Mouse (Mus musculus): ENCODE results near the gene Ccdc162. TPM values are rescaled to one million over a fixed set of nuclear protein-coding genes. Genes with fewer than 3 reads are reported as not detected.

Gene Ccdc162
- polyA plus RNA-seq, 1 experiment from 2014 or later, result 0.42 TPM

- Histone ChIP-seq H3K9me3 (no peaks in the 10 kb centered on the region), H3K4me1 (peaks cover 21% of the 10 kb centered on the region), H3K4me3 (no peak overlapping the region), H3K36me3 (replicated peaks) (no peaks in the 10 kb centered on the region), H3K27me3 (replicated peaks; ENCODE audit: low read depth, poor library complexity, severe bottlenecking) (no peaks in the 10 kb centered on the region), H3K27ac (replicated peaks) (no peak overlapping the region)
- WGBS, result 84% methylated on average over 18 of the region's 18 CpGs
- no peak for DNase-seq (ENCODE audit: low spot score)
Observed at GRCm38 (mm10) chr10:41586947-41587852, 129.2 kb downstream of the Ccdc162 start.

- DNase-seq (ENCODE audit: low spot score), result peak; percentile 21
- Histone ChIP-seq H3K27ac (replicated peaks) (peak overlapping the region; percentile 83), H3K9me3 (no peaks in the 10 kb centered on the region), H3K36me3 (replicated peaks) (no peaks in the 10 kb centered on the region), H3K27me3 (replicated peaks; ENCODE audit: low read depth, poor library complexity, severe bottlenecking) (no peaks in the 10 kb centered on the region), H3K4me1 (peaks cover 21% of the 10 kb centered on the region), H3K4me3 (no peak overlapping the region)
- WGBS, result 51% methylated on average over 6 of the region's 6 CpGs
Observed at GRCm38 (mm10) chr10:41583383-41583782, 133.1 kb downstream of the Ccdc162 start.

- under 1% methylated on average over 5 of the region's 5 CpGs for WGBS
- peak; percentile 61 for DNase-seq (ENCODE audit: low spot score)
- peak overlapping the region; percentile 83 for H3K27ac ChIP-seq (replicated peaks)
- peaks cover 21% of the 10 kb centered on the region for H3K4me1 ChIP-seq
- no peak overlapping the region for H3K4me3 ChIP-seq
- H3K36me3 ChIP-seq (replicated peaks), result no peaks in the 10 kb centered on the region
- no peaks in the 10 kb centered on the region for H3K9me3 ChIP-seq
- H3K27me3 ChIP-seq (replicated peaks; ENCODE audit: low read depth, poor library complexity, severe bottlenecking), result no peaks in the 10 kb centered on the region
Observed at GRCm38 (mm10) chr10:41582901-41583361, 133.5 kb downstream of the Ccdc162 start.

- H3K36me3 ChIP-seq (replicated peaks), result no peaks in the 10 kb centered on the region
- no peaks in the 10 kb centered on the region for H3K27me3 ChIP-seq (replicated peaks; ENCODE audit: low read depth, poor library complexity, severe bottlenecking)
- no peak overlapping the region for H3K27ac ChIP-seq (replicated peaks)
- no peak overlapping the region for H3K4me3 ChIP-seq
- no peak for DNase-seq (ENCODE audit: low spot score)
- H3K4me1 ChIP-seq, result peaks cover 21% of the 10 kb centered on the region
- WGBS, result 81% methylated on average over 4 of the region's 4 CpGs
- no peaks in the 10 kb centered on the region for H3K9me3 ChIP-seq
Observed at GRCm38 (mm10) chr10:41580441-41580840, 136.0 kb downstream of the Ccdc162 start.

- 64% methylated on average over 1 of the region's 1 CpGs for WGBS
- H3K36me3 ChIP-seq (replicated peaks), result no peaks in the 10 kb centered on the region
- no peak overlapping the region for H3K4me3 ChIP-seq
- no peaks in the 10 kb centered on the region for H3K27me3 ChIP-seq (replicated peaks; ENCODE audit: low read depth, poor library complexity, severe bottlenecking)
- H3K4me1 ChIP-seq, result peaks cover 16% of the 10 kb centered on the region
- no peaks in the 10 kb centered on the region for H3K9me3 ChIP-seq
- no peak for DNase-seq (ENCODE audit: low spot score)
- no peak overlapping the region for H3K27ac ChIP-seq (replicated peaks)
Observed at GRCm38 (mm10) chr10:41578541-41578940, 137.9 kb downstream of the Ccdc162 start.

- DNase-seq (ENCODE audit: low spot score), result no peak
- no peak overlapping the region for H3K4me3 ChIP-seq
- WGBS, result 82% methylated on average over 7 of the region's 7 CpGs
- H3K27ac ChIP-seq (replicated peaks), result no peak overlapping the region
- no peaks in the 10 kb centered on the region for H3K36me3 ChIP-seq (replicated peaks)
- no peaks in the 10 kb centered on the region for H3K9me3 ChIP-seq
- H3K27me3 ChIP-seq (replicated peaks; ENCODE audit: low read depth, poor library complexity, severe bottlenecking), result no peaks in the 10 kb centered on the region
- H3K4me1 ChIP-seq, result peaks cover 13% of the 10 kb centered on the region
Observed at GRCm38 (mm10) chr10:41576328-41576833, 140.1 kb downstream of the Ccdc162 start.

- H3K27me3 ChIP-seq (replicated peaks; ENCODE audit: low read depth, poor library complexity, severe bottlenecking), result no peaks in the 10 kb centered on the region
- WGBS, result 74% methylated on average over 8 of the region's 8 CpGs
- no peak for DNase-seq (ENCODE audit: low spot score)
Observed at GRCm38 (mm10) chr10:41575451-41576327, 140.7 kb downstream of the Ccdc162 start.

GRCm38 (mm10) chr10:41573190-41573589, 143.2 kb downstream of the Ccdc162 start:
- no peak for DNase-seq (ENCODE audit: low spot score)
- H3K9me3 ChIP-seq, result no peaks in the 10 kb centered on the region
- no peaks in the 10 kb centered on the region for H3K27me3 ChIP-seq (replicated peaks; ENCODE audit: low read depth, poor library complexity, severe bottlenecking)
- 22% methylated on average over 6 of the region's 6 CpGs for WGBS
- H3K4me3 ChIP-seq, result no peak overlapping the region
- no peak overlapping the region for H3K27ac ChIP-seq (replicated peaks)
- peaks cover 18% of the 10 kb centered on the region for H3K4me1 ChIP-seq
- no peaks in the 10 kb centered on the region for H3K36me3 ChIP-seq (replicated peaks)

More at GRCm38 (mm10) chr10:41575451-41576327, 140.7 kb downstream of the Ccdc162 start:
- Histone ChIP-seq H3K4me1 (peaks cover 13% of the 10 kb centered on the region), H3K9me3 (no peaks in the 10 kb centered on the region), H3K36me3 (replicated peaks) (no peaks in the 10 kb centered on the region), H3K27ac (replicated peaks) (no peak overlapping the region), H3K4me3 (no peak overlapping the region)

- Histone ChIP-seq H3K9me3 (no peaks in the 10 kb centered on the region), H3K27ac (replicated peaks) (no peak overlapping the region), H3K4me1 (peaks cover 22% of the 10 kb centered on the region), H3K27me3 (replicated peaks; ENCODE audit: low read depth, poor library complexity, severe bottlenecking) (no peaks in the 10 kb centered on the region), H3K4me3 (no peak overlapping the region), H3K36me3 (replicated peaks) (no peaks in the 10 kb centered on the region)
- 88% methylated on average over 4 of the region's 4 CpGs for WGBS
- no peak for DNase-seq (ENCODE audit: low spot score)
Observed at GRCm38 (mm10) chr10:41572274-41572673, 144.2 kb downstream of the Ccdc162 start.

- DNase-seq (ENCODE audit: low spot score), result no peak
- Histone ChIP-seq H3K36me3 (replicated peaks) (no peaks in the 10 kb centered on the region), H3K27me3 (replicated peaks; ENCODE audit: low read depth, poor library complexity, severe bottlenecking) (no peaks in the 10 kb centered on the region), H3K27ac (replicated peaks) (no peak overlapping the region), H3K4me3 (no peak overlapping the region), H3K9me3 (no peaks in the 10 kb centered on the region), H3K4me1 (peaks cover 22% of the 10 kb centered on the region)
- WGBS, result 83% methylated on average over 4 of the region's 4 CpGs
Observed at GRCm38 (mm10) chr10:41571065-41571464, 145.4 kb downstream of the Ccdc162 start.

- 39% methylated on average over 3 of the region's 3 CpGs for WGBS
- no peak for DNase-seq (ENCODE audit: low spot score)
- Histone ChIP-seq H3K36me3 (replicated peaks) (no peaks in the 10 kb centered on the region), H3K27me3 (replicated peaks; ENCODE audit: low read depth, poor library complexity, severe bottlenecking) (no peaks in the 10 kb centered on the region), H3K4me3 (no peak overlapping the region), H3K27ac (replicated peaks) (no peak overlapping the region), H3K4me1 (peaks cover 25% of the 10 kb centered on the region), H3K9me3 (no peaks in the 10 kb centered on the region)
Observed at GRCm38 (mm10) chr10:41568306-41568705, 148.1 kb downstream of the Ccdc162 start.

- WGBS, result 35% methylated on average over 5 of the region's 5 CpGs
- DNase-seq (ENCODE audit: low spot score), result no peak
- Histone ChIP-seq H3K36me3 (replicated peaks) (no peaks in the 10 kb centered on the region), H3K27me3 (replicated peaks; ENCODE audit: low read depth, poor library complexity, severe bottlenecking) (no peaks in the 10 kb centered on the region), H3K4me1 (peaks cover 19% of the 10 kb centered on the region), H3K4me3 (no peak overlapping the region), H3K9me3 (peaks cover 9% of the 10 kb centered on the region; the same call in 1 of the 2 replicates), H3K27ac (replicated peaks) (no peak overlapping the region)
Observed at GRCm38 (mm10) chr10:41565141-41565540, 151.3 kb downstream of the Ccdc162 start.

Measured in embryonic facial prominence, embryonic 10.5 days (tissue).